Mouse (Mus musculus) G1E (cell line): ENCODE measurements at regions not wholly inside any gene's neighbourhood (a gene's known extent, or its start where the extent isn't known, plus 50 kb on each side); places are given as distances from the start of the nearest gene placed in this dataset.

Source experiments
- CTCF ChIP-seq: IDR thresholded peaks from 2 replicates; pipeline ENCODE4 v1.5.1; 2012; ENCODE audit warnings: low read depth, low read length, inconsistent platforms, mixed read lengths
- POLR2AphosphoS5 ChIP-seq: IDR thresholded peaks from 2 replicates; pipeline ENCODE4 v1.6.1; 2012; ENCODE audit warnings: low read depth, low read length, inconsistent platforms; ENCODE audit not compliant: insufficient replicate concordance

GRCm38 (mm10) chr19:14970161-14970560, 372.3 kb upstream of the Tle4 start:
- TF ChIP-seq CTCF (no peak), POLR2AphosphoS5 (no peak)
